Mouse (Mus musculus) myocyte (in vitro differentiated cells): ENCODE measurements at regions not wholly inside any gene's neighbourhood (a gene's known extent, or its start where the extent isn't known, plus 50 kb on each side); places are given as distances from the start of the nearest gene placed in this dataset.

ENCODE experiments used
- H3K27me3 ChIP-seq: one replicate; pipeline ENCODE4 v1.6.1; 2011; ENCODE audit not compliant: control insufficient read depth, insufficient read depth, insufficient read length
- H3K36me3 ChIP-seq: one replicate; pipeline ENCODE4 v1.6.1; 2011; ENCODE audit not compliant: control insufficient read depth, insufficient read depth
- H3K4me2 ChIP-seq: one replicate; pipeline ENCODE4 v1.6.1; 2011; ENCODE audit warnings: low read depth, control low read depth
- H3K4me3 ChIP-seq: one replicate; pipeline ENCODE4 v1.5.1; 2011; ENCODE audit warnings: mild to moderate bottlenecking, control low read depth, moderate library complexity
- H3K79me2 ChIP-seq: one replicate; pipeline ENCODE4 v1.6.1; 2011; ENCODE audit not compliant: control insufficient read depth, insufficient read depth
- H3ac ChIP-seq: one replicate; pipeline ENCODE4 v1.6.1; 2011; ENCODE audit not compliant: control insufficient read depth, insufficient read length
- CEBPB ChIP-seq: IDR thresholded peaks from 2 replicates; pipeline ENCODE4 v1.6.1; 2011; ENCODE audit warnings: mild to moderate bottlenecking, moderate library complexity; ENCODE audit not compliant: poor library complexity, insufficient read depth, severe bottlenecking
- E2F4 ChIP-seq: IDR thresholded peaks from one replicate; pipeline ENCODE4 v1.6.1; 2011; ENCODE audit warnings: mild to moderate bottlenecking, control low read depth, moderate library complexity; ENCODE audit not compliant: insufficient read depth
- MAX ChIP-seq: IDR thresholded peaks from one replicate; pipeline ENCODE4 v1.6.1; 2011; ENCODE audit warnings: low read depth, mild to moderate bottlenecking, control low read depth
- MYOD1 ChIP-seq, 3 experiments: IDR thresholded peaks; one replicate each; pipeline ENCODE4 v1.6.1; 2011; ENCODE audit warnings: control low read depth in 2 of 3, low read depth in 2 of 3, mild to moderate bottlenecking in 2 of 3, moderate library complexity in 1 of 3; ENCODE audit not compliant: insufficient read length in 2 of 3, control insufficient read depth in 1 of 3
- MYOG ChIP-seq, 3 experiments: IDR thresholded peaks; one replicate each; pipeline ENCODE4 v1.6.1; 2011; ENCODE audit warnings: control low read depth in 2 of 3, low read depth in 2 of 3, mild to moderate bottlenecking in 2 of 3; ENCODE audit not compliant: insufficient read length in 2 of 3, control insufficient read depth in 1 of 3, insufficient read depth in 1 of 3
- POLR2A ChIP-seq: IDR thresholded peaks from one replicate; pipeline ENCODE4 v1.6.1; 2011; ENCODE audit warnings: low read depth, mild to moderate bottlenecking, control low read depth, moderate library complexity; ENCODE audit not compliant: insufficient read length
- POLR2AphosphoS2 ChIP-seq: IDR thresholded peaks from one replicate; pipeline ENCODE4 v1.6.1; 2011; ENCODE audit warnings: low read depth, control low read depth; ENCODE audit not compliant: insufficient read length
- REST ChIP-seq: IDR thresholded peaks from one replicate; pipeline ENCODE4 v1.6.1; 2011; ENCODE audit warnings: mild to moderate bottlenecking, control low read depth, moderate library complexity; ENCODE audit not compliant: insufficient read depth, insufficient read length
- SRF ChIP-seq: IDR thresholded peaks from one replicate; pipeline ENCODE4 v1.6.1; 2011; ENCODE audit warnings: low read depth; ENCODE audit not compliant: control insufficient read depth, insufficient read length
- TCF12 ChIP-seq: IDR thresholded peaks from one replicate; pipeline ENCODE4 v1.6.1; 2011; ENCODE audit warnings: mild to moderate bottlenecking, control low read depth; ENCODE audit not compliant: poor library complexity, insufficient read depth, severe bottlenecking
- TCF3 ChIP-seq: IDR thresholded peaks from one replicate; pipeline ENCODE4 v1.6.1; 2011; ENCODE audit warnings: low read depth, control low read depth; ENCODE audit not compliant: insufficient read length
- USF1 ChIP-seq: IDR thresholded peaks from one replicate; pipeline ENCODE4 v1.6.1; 2011; ENCODE audit warnings: low read depth, mild to moderate bottlenecking, control low read depth, moderate library complexity

GRCm38 (mm10) chr3:99512933-99513332, 272.8 kb downstream of the Tbx15 start:
- Histone ChIP-seq H3K36me3 (no peaks in the 10 kb centered on the region), H3K4me3 (no peak overlapping the region), H3K27me3 (no peaks in the 10 kb centered on the region), H3K4me2 (no peak overlapping the region), H3K79me2 (no peaks in the 10 kb centered on the region), H3ac (no peak overlapping the region)
- TF ChIP-seq MYOG (IDR thresholded peaks at IDR 0.05; ENCODE audit: control insufficient read depth in 1 of 3, insufficient read depth in 1 of 3, insufficient read length in 2 of 3, low read depth in 2 of 3) = peak in 2 of 3 experiments; percentile 29 to 88
- TF ChIP-seq TCF12 = peak; percentile 85
- TF ChIP-seq POLR2A = no peak
- TF ChIP-seq MYOD1 (IDR thresholded peaks at IDR 0.05; ENCODE audit: control insufficient read depth in 1 of 3, insufficient read length in 2 of 3, low read depth in 2 of 3) = peak; percentile 38 to 68 (median 49)
- no peak for TF ChIP-seq SRF
- no peak for TF ChIP-seq MAX
- TF ChIP-seq TCF3 = no peak
- peak; percentile 51; the same call in 1 of the 2 replicates for TF ChIP-seq CEBPB
- TF ChIP-seq REST = no peak
- no peak for TF ChIP-seq USF1
- no peak for TF ChIP-seq POLR2AphosphoS2
- TF ChIP-seq E2F4 = no peak

- Histone ChIP-seq H3K4me2 (no peak overlapping the region), H3K27me3 (no peaks in the 10 kb centered on the region), H3ac (no peak overlapping the region), H3K36me3 (no peaks in the 10 kb centered on the region), H3K79me2 (no peaks in the 10 kb centered on the region), H3K4me3 (no peak overlapping the region)
- TF ChIP-seq SRF (no peak), E2F4 (no peak), POLR2A (no peak), POLR2AphosphoS2 (no peak), MAX (no peak), CEBPB (no peak), MYOD1 (IDR thresholded peaks at IDR 0.05; ENCODE audit: control insufficient read depth in 1 of 3, insufficient read length in 2 of 3, low read depth in 2 of 3) (no peak), MYOG (IDR thresholded peaks at IDR 0.05; ENCODE audit: control insufficient read depth in 1 of 3, insufficient read depth in 1 of 3, insufficient read length in 2 of 3, low read depth in 2 of 3) (no peak), REST (no peak), USF1 (no peak), TCF3 (no peak), TCF12 (no peak)
Observed at GRCm38 (mm10) chr3:99515751-99516150, 275.6 kb downstream of the Tbx15 start.

GRCm38 (mm10) chr3:99560917-99561316, 320.7 kb downstream of the Tbx15 start:
- H3K27me3 ChIP-seq = no peaks in the 10 kb centered on the region
- no peaks in the 10 kb centered on the region for H3K36me3 ChIP-seq
- no peak overlapping the region for H3K4me3 ChIP-seq
- TF ChIP-seq SRF (no peak), USF1 (no peak), TCF3 (no peak), E2F4 (no peak), CEBPB (no peak), MYOG (IDR thresholded peaks at IDR 0.05; ENCODE audit: control insufficient read depth in 1 of 3, insufficient read depth in 1 of 3, insufficient read length in 2 of 3, low read depth in 2 of 3) (no peak), MAX (no peak), POLR2A (no peak), MYOD1 (IDR thresholded peaks at IDR 0.05; ENCODE audit: control insufficient read depth in 1 of 3, insufficient read length in 2 of 3, low read depth in 2 of 3) (no peak), REST (no peak), TCF12 (no peak), POLR2AphosphoS2 (no peak)
- no peak overlapping the region for H3K4me2 ChIP-seq
- no peaks in the 10 kb centered on the region for H3K79me2 ChIP-seq
- no peak overlapping the region for H3ac ChIP-seq

- H3K4me2 ChIP-seq = no peak overlapping the region
- H3K27me3 ChIP-seq = no peaks in the 10 kb centered on the region
- no peak overlapping the region for H3K4me3 ChIP-seq
- no peak overlapping the region for H3ac ChIP-seq
- TF ChIP-seq POLR2A (no peak), REST (no peak), POLR2AphosphoS2 (no peak), E2F4 (no peak), MAX (no peak), TCF12 (no peak), SRF (no peak), MYOD1 (IDR thresholded peaks at IDR 0.05; ENCODE audit: control insufficient read depth in 1 of 3, insufficient read length in 2 of 3, low read depth in 2 of 3) (no peak), USF1 (no peak), TCF3 (no peak), MYOG (IDR thresholded peaks at IDR 0.05; ENCODE audit: control insufficient read depth in 1 of 3, insufficient read depth in 1 of 3, insufficient read length in 2 of 3, low read depth in 2 of 3) (no peak), CEBPB (no peak)
- no peaks in the 10 kb centered on the region for H3K36me3 ChIP-seq
- H3K79me2 ChIP-seq = no peaks in the 10 kb centered on the region
Observed at GRCm38 (mm10) chr3:99573335-99573976, 311.8 kb upstream of the Spag17 start.
